Mouse (Mus musculus) kidney, postnatal 25 days (tissue): ENCODE results near the gene Gli1.

ENCODE experiments used
- DNase-seq, 2 experiments: peaks; one replicate each; pipeline ENCODE4 v3.0.0; 2021; ENCODE audit warnings: mixed read lengths in 2 of 2

Gene Gli1

DNA sequence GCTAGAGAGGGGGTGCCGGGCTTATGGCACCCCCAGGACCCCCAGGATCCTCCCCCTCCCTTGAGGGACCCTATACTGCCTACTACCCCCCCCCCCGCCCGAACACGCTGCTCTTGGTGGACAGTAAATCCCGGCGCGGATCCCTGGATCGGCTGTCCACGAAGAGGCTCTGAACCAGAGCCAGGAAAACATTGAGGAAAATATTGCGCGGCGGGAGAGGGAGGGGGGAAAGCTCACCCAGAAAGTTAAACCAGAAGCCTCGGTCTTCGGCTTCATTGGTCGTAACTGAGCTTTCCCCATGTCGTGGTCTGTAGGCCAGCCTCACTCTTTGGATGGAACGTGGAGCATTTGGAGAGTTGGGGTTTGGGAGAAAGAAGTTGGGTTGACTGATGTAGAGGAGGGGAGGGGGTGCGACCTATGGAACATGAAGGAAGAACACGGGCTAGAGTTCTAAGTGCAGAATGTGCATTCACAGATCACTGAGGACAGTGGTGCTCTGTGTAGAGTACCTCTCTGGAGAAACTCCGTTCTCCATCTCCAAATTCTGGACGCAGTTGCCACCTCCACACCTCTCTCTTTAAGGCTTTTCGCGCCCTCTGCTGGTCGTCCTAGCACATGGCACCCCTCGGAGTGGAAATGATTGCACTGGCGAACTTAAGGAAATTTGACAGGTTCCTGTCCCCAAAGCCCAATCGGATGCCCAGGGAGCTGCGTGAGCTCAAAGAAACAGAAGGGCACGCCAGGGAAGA lies at the start of gene Gli1:
Gene Gli1 (minus strand): TSS at position 84 of the 749 bp plus-strand sequence.
- DNase-seq: peak; percentile 84 to 87

DNA sequence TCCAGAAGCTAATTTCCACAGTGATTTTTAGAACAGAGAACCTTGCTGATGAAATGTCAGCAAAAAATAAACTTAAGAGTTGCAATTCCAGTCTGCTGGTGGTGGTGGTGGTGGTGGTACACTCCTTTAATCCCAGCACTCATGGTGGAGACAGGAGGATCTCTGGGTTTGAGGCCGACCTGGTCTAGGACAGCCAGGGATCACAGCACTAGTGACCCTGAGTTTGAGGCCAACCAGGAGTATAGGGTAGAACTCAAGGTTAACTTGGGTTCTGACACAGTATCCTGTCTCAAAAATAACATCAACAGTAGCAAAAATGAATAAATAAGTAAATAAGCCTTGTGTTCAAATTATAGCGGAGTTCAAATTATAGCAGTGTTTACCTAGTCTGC lies 40.0 kb upstream of the Gli1 start:
- no peak for DNase-seq

- peak; percentile 67 to 86 for DNase-seq
Observed at GRCm38 (mm10) chr10:127380767-127381742, 39.3 kb upstream of the Gli1 start.

DNA sequence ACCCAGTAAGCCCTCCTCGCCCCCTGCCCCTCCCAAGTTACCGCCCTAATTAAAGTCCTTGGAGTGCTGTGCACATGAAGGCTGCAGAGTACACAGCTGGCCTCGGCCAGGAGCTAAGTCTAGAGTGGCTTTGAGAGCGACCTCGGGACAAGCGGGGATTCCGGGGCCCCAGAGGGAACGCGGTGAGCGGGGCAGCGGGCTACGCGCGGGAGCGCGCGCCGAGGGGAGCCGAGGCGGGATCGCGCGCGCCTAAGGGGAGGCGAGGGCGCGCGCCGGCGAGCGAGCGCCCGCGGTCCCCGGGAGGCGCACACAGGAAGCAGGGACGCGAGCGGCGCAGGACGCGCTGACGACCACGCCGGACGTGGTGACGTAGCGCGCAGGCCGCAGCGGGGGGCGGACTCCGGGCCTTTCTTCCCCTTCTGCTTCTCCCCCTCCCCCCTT lies 38.5 kb upstream of the Gli1 start, which contains the start of gene R3hdm2:
Gene R3hdm2 (plus strand): TSS at position 77 of the 441 bp plus-strand sequence.
- peak; percentile 90 to 96 for DNase-seq

- no peak for DNase-seq
Observed at GRCm38 (mm10) chr10:127379654-127380053, 37.9 kb upstream of the Gli1 start.

DNA sequence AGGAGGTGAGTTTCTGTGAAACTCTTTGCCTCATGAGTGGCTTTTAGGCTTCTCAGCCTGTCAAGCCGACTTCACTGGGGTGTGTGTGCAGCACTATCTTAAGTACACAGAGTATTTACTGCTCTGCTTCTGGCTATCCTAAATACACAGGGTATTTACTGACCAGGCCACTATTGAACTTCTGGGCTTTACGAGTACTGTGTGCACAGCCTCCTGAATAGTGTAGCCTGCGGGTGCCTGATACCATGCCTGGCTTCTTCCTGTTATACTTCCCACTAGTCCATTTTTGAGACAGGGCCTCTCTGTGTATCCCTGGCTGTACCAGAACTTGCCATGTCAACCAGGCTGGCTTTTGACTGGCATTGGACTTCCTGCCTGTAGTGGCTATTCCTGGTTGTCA lies 35.9 kb upstream of the Gli1 start:
- no peak for DNase-seq

DNA sequence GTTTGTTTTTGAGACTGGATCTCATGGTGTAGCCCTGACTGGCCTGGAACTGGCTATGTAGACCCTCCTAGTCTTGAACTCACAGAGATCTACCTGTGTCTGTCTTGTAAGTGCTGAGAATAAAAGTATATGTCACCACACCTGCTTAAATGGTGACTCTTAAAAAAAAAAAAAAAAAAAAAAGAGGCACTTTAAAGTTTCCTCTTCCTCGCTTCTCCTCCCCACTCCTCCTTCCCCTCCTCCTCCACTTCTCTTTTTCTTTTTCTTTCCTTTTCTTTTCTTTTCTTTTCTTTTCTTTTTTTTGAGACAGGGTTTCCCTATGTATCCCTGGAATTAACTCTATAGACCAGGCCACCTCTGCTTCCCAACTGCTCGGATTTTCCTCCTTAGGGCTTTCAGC lies 29.2 kb upstream of the Gli1 start:
- no peak for DNase-seq

GRCm38 (mm10) chr10:127369834-127370820 lies 28.4 kb upstream of the Gli1 start, which contains the start of gene Inhbc:
Inhbc (minus strand) TSS chr10:127370431.
- no peak for DNase-seq

GRCm38 (mm10) chr10:127368273-127368672 lies 26.5 kb upstream of the Gli1 start:
- DNase-seq: no peak

DNA sequence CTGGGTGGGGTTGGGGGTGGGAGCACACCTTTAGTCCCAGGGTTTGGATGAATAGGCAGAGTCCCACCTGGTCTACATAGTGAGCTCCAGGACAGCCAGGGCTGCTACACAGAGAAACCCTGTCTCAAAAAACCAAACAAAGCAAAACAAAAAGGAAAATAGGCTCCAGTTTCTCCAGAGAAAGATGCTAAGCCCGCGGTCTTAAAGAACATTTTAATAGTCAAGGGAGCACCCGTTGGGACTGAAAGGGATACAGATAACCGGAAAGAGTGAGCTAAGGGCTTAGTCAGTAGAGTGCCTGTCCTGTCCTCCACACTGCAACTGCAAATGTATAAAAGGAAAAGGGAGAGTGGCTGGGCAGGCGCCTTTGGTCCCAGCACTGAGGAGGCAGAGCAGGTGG lies 25.3 kb upstream of the Gli1 start:
- DNase-seq: no peak

DNA sequence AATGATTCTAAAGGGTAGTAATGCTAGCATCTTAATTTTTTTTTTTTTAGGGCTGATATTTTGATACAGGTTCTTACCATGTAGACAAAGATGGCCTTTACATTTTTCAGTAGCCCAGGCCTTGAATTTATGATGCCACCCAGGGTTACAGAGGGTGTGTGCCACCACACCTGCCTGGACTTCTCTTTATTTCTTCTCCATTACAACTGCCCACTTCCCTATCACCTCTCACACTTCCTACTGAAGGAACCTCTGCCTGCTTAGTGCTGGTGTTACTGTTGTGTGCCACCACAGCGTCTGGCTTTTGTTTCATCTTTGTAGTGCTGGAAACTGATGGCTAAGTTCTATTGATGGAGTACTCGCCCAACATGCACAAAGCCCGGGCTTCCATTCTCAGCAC lies 18.9 kb upstream of the Gli1 start:
- DNase-seq: no peak

DNA sequence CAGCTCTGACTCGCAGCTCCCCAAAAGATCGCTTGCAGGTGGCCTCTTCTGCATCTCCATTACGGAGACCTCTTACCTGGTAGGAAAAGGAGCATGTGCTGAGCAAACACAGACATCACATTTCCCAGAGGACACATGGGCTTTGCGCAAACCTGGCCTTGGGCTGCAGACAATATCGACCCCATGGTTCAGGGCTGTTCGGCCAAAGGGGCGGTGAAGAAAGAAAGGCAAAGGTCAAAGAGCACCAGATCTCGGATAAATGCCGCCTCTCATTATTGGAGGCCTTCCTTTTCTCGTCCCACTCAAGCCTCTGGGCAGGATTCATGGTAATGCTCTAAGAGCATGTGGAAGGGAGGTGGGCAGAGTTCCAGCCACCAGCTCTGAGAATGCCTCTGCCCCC lies 13.6 kb upstream of the Gli1 start:
- no peak for DNase-seq

GRCm38 (mm10) chr10:127353909-127354895 lies 12.4 kb upstream of the Gli1 start, which contains the start of gene Inhbe:
Inhbe (minus strand) TSS chr10:127354411.
- DNase-seq: peak in 1 of 2 experiments; percentile 23

GRCm38 (mm10) chr10:127352766-127353165 lies 11.0 kb upstream of the Gli1 start:
- DNase-seq: no peak

DNA sequence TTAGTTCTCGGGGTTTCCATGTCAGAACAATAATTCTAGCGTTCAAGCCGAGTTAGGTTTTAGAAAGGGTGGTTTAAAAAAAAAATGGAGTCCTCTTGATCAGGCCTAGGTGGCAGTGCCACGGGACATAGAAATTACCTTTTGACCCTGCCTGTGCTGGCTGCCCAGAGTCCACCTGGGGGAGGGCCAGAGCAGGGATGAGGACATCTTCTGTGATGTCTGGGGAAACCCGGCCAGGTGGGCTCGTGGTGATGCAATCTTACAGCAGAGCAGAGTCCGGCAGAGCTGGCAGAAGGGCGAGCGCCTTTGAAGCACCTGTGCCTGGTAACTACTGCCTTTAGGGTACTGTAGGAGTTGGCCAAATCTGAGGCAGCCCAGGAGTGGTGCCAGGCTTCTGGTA lies 10.4 kb upstream of the Gli1 start:
- DNase-seq: peak; percentile 32 to 83

GRCm38 (mm10) chr10:127351719-127352118 lies 9.9 kb upstream of the Gli1 start:
- no peak for DNase-seq

GRCm38 (mm10) chr10:127351285-127351595 lies 9.5 kb upstream of the Gli1 start:
- peak in 1 of 2 experiments; percentile 55 for DNase-seq

DNA sequence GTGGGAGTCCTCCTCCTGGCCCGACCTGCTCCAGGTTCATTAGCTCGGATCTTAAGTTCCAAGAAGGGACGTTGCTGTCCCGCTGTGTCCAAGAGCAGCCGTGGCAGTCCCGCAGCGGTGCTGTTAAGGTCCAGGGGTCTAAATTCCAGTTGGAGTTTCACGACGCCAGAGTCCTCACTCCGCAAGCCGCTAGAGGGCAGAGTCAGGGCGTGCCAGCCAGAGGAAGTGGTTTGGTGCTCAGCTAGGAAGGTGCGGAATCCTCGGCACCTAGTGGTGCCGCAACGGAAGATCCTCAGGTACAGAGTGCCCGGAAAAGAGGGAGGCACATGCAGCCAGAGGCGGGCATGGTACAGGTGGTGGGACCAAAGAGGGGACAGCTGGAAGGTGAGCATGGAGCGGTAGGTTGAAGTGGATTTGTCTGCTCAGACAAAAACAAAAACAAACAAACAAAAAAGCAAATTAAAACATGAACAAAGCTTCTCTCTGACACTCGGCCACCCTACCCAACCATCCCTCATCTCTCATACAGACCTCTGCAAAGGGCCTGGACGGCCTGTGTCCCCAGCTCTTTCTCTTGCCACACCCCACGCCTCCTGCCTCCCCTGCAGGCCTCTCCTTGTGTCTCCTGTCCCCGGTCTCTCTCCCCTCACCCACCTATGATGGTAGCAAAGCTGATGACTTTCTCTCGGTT lies 9.0 kb upstream of the Gli1 start:
- peak; percentile 83 for DNase-seq

- no peak for DNase-seq
Observed at GRCm38 (mm10) chr10:127349810-127350209, 8.0 kb upstream of the Gli1 start.

GRCm38 (mm10) chr10:127348957-127349356 lies 7.2 kb upstream of the Gli1 start:
- DNase-seq: no peak
